Mouse (Mus musculus) midbrain, embryonic 15.5 days (tissue): ENCODE data around the gene Pde1b. TPM values are rescaled to one million over a fixed set of nuclear protein-coding genes. Genes with fewer than 3 reads are reported as not detected.

Source experiments
- polyA plus RNA-seq: library from polyadenylated mRNA; unstranded; fragments of >200 nt; fragmentation: Nextera tagmentation; extraction: Ambion mirVana; gene quantifications from 2 replicates; pipeline ENCODE4 v1.2.1, GENCODE M21; 2015

The Pde1b gene
- polyA plus RNA-seq, 1 experiment from 2014 or later: 87.2 TPM

Other genes with a start within 250 kb of the Pde1b start
- gene Nfe2, start 244.6 kb upstream of the Pde1b start, polyA plus RNA-seq: 0.63 and 0.92 TPM in 2 replicates
- 197 and 203 TPM in 2 replicates for gene Copz1, start 230.3 kb upstream of the Pde1b start, polyA plus RNA-seq
- gene Gpr84, start 192.4 kb upstream of the Pde1b start, polyA plus RNA-seq: 0.31 and 0.34 TPM in 2 replicates
- gene Zfp385a, start 162.9 kb upstream of the Pde1b start, polyA plus RNA-seq: 24.4 and 25.6 TPM in 2 replicates
- gene Itga5, start 136.3 kb upstream of the Pde1b start, polyA plus RNA-seq: 7.3 and 8.2 TPM in 2 replicates
- not detected in 2 replicates for gene Gtsf1, start 72.6 kb upstream of the Pde1b start, polyA plus RNA-seq
- not detected in 2 replicates for gene Gtsf2, start 54.6 kb upstream of the Pde1b start, polyA plus RNA-seq
- gene Nckap1l, start 49.2 kb upstream of the Pde1b start, polyA plus RNA-seq: 1.8 and 1.9 TPM in 2 replicates
- 135 and 139 TPM in 2 replicates for gene Ppp1r1a, start 35.0 kb downstream of the Pde1b start, polyA plus RNA-seq
- gene Glycam1, start 62.0 kb downstream of the Pde1b start, polyA plus RNA-seq: not detected in 2 replicates